Mouse (Mus musculus) gastrocnemius, adult 18-20 months (tissue): Measurements from ENCODE around the gene Gm20877. TPM values are rescaled to one million over a fixed set of nuclear protein-coding genes. Genes with fewer than 3 reads are reported as not detected.
"Not testable (repeated sequence)": the region's sequence is repeated elsewhere in the genome, so short reads cannot be mapped to it uniquely, and the experiment has no call there.

Experiments
- DNase-seq: peaks from one replicate; pipeline ENCODE4 v3.0.0; 2021; ENCODE audit warnings: low spot score
- long read RNA-seq, 2 experiments: library from polyadenylated mRNA; stranded (forward); transcript quantifications; one replicate each; pipeline ENCODE4 v2.0.0; 2021
- total RNA-seq, 2 experiments: library from RNA; stranded (reverse); gene quantifications; 2 replicates each; pipeline ENCODE4 v1.2.3; 2021

The Gm20877 gene
- total RNA-seq: not detected
- long read RNA-seq, experiment 1: 0 reads
- long read RNA-seq, experiment 2: 0 reads

DNA sequence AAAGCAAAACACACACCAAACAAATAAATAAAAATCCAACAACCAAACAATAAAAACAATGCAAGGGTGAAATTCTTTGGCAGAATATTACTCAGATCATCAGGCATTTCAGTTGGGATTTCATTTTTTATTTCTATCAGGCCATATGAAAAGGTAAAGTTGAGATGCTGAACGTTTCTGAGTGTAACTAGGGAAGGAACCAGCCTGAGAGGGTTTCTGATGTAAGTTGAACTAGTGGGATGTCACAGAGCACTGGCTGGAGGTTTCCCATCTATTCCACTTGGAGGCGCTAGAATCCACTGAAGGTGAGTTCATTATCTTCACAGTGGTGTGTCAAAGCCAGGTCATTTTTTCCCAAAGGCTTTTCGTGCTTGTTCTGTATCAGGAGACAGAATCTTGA, at the start of gene Gm20877:
TSS of gene Gm20877 (plus strand) at position 301 of the 400 bp plus-strand sequence.
- DNase-seq: not testable (repeated sequence)
